ENCODE assay signal across 19 mouse cellular contexts in genomic region chr2:120414738-120415414, GRCm38 (mm10). TPM values are rescaled to one million over a fixed set of nuclear protein-coding genes. Genes with fewer than 3 reads are reported as not detected.
DNase-seq lines count a peak whose midpoint lies in the region; ATAC-seq and TF ChIP-seq lines count a peak whose summit lies in the region.
"Had no signal": no experiment of that assay in that cellular context is flagged by ENCODE, and none has a peak within 500 bp of the region (broad histone marks: within the 10 kb centered on the region; RNA-seq: fewer than 3 reads in every experiment).

No protein-coding gene starts in this region.

- H3K4me2 ChIP-seq in forebrain, embryonic 16.5 days (ENCODE audit: low read length) = no peak overlapping the region
- H3K4me2 ChIP-seq: heart, embryonic 13.5 days; hindbrain, embryonic 13.5 days; limb, embryonic 13.5 days; midbrain, embryonic 13.5 days had no signal

- WGBS in cerebellum, adult 2 months = 7% methylated on average over 1 of the region's 1 CpGs
- 42% methylated on average over 1 of the region's 1 CpGs for WGBS in forebrain, embryonic 16.5 days

- no peaks in the 10 kb centered on the region for H3K36me3 ChIP-seq in forebrain, embryonic 16.5 days (ENCODE audit: control insufficient read depth, insufficient read depth)
- H3K36me3 ChIP-seq: hindbrain, embryonic 13.5 days had no signal

- H3K27ac ChIP-seq in cerebellum, adult 2 months (ENCODE audit: insufficient read depth, low read length) = peak overlapping the region; percentile 15; the same call in 1 of the 2 replicates
- H3K27ac ChIP-seq in forebrain, embryonic 16.5 days (ENCODE audit: low read length) = peak overlapping the region; percentile 66
- H3K27ac ChIP-seq: heart, embryonic 13.5 days; hindbrain, embryonic 13.5 days; limb, embryonic 13.5 days; midbrain, embryonic 13.5 days had no signal

- no peak for TF ChIP-seq POLR2A in cerebellum, adult 2 months (IDR thresholded peaks at IDR 0.05; ENCODE audit: borderline replicate concordance, insufficient read depth, low read length)

- TF ChIP-seq CTCF in cerebellum, adult 2 months (IDR thresholded peaks at IDR 0.05; ENCODE audit: borderline replicate concordance, insufficient read depth, low read depth, low read length) = no peak

- H3K27me3 ChIP-seq in cerebellum, adult 2 months (ENCODE audit: control insufficient read depth, insufficient read depth, low read length) = no peaks in the 10 kb centered on the region
- H3K27me3 ChIP-seq in forebrain, embryonic 16.5 days (replicated peaks; ENCODE audit: control insufficient read depth, insufficient read depth, low read length) = no peaks in the 10 kb centered on the region
- H3K27me3 ChIP-seq: heart, embryonic 13.5 days; hindbrain, embryonic 13.5 days; limb, embryonic 13.5 days; midbrain, embryonic 13.5 days had no signal

- peak; percentile 34 for DNase-seq in layer of hippocampus, adult 11-12 months (ENCODE audit: low spot score)
- no peak for DNase-seq in layer of hippocampus, postnatal 25 days (ENCODE audit: extremely low spot score in 1 of 2, low spot score in 1 of 2)
- peak; percentile 28 to 84 for DNase-seq in cerebellum, adult 2 months
- DNase-seq in left cerebral cortex, adult 18-20 months (ENCODE audit: low spot score in 2 of 2) = peak; percentile 11 to 21
- DNase-seq in embryo, embryonic 9.5 days (ENCODE audit: extremely low spot score) = no peak
- no peak for DNase-seq in adrenal gland, postnatal 36 days
- DNase-seq: embryo, embryonic 11 days; gastrocnemius, postnatal 25 days; kidney, adult 11 months; kidney, postnatal 4 days; lung, postnatal 36 days; thymus, postnatal 36 days had no signal

- no peaks in the 10 kb centered on the region for H3K9me3 ChIP-seq in forebrain, embryonic 16.5 days (ENCODE audit: control insufficient read depth, low read length)
- H3K9me3 ChIP-seq: heart, embryonic 13.5 days; hindbrain, embryonic 13.5 days; limb, embryonic 13.5 days; midbrain, embryonic 13.5 days had no signal

- H3K9ac ChIP-seq in forebrain, embryonic 16.5 days (replicated peaks; ENCODE audit: low read depth, low read length) = no peak overlapping the region
- H3K9ac ChIP-seq: heart, embryonic 13.5 days; hindbrain, embryonic 13.5 days; limb, embryonic 13.5 days; midbrain, embryonic 13.5 days had no signal

- peaks cover 9% of the 10 kb centered on the region; the same call in 1 of the 2 replicates for H3K4me1 ChIP-seq in cerebellum, adult 2 months (ENCODE audit: control insufficient read depth, insufficient read depth, low read length)
- peaks cover 6% of the 10 kb centered on the region for H3K4me1 ChIP-seq in forebrain, embryonic 16.5 days (replicated peaks; ENCODE audit: control insufficient read depth, insufficient read depth, low read length)
- H3K4me1 ChIP-seq: heart, embryonic 13.5 days; hindbrain, embryonic 13.5 days; limb, embryonic 13.5 days; midbrain, embryonic 13.5 days had no signal

- peak; percentile 84 for ATAC-seq in forebrain, embryonic 16.5 days
- no peak for ATAC-seq in megakaryocyte progenitor cell, adult 5-6 weeks (replicated peaks; ENCODE audit: poor library complexity)
- ATAC-seq: midbrain, embryonic 13.5 days had no signal

- no peak overlapping the region for H3K4me3 ChIP-seq in cerebellum, adult 2 months (replicated peaks; ENCODE audit: insufficient read depth, low read depth, low read length)
- no peak overlapping the region for H3K4me3 ChIP-seq in forebrain, embryonic 16.5 days (replicated peaks; ENCODE audit: low read length)
- H3K4me3 ChIP-seq: heart, embryonic 13.5 days; hindbrain, embryonic 13.5 days; limb, embryonic 13.5 days; midbrain, embryonic 13.5 days had no signal

RNA-seq across cellular contexts. Expression of gene Tmem87a, which starts 11.0 kb away (rescaled TPM):
- 10 to 100 TPM; 39.0 to 42.4 TPM for total RNA-seq in layer of hippocampus, postnatal 25 days (2021)
- polyA plus RNA-seq in cerebellum, adult 2 months (2012; rRNA removed) = 22.7 and 24.4 TPM in 2 replicates
- polyA plus RNA-seq in forebrain, embryonic 16.5 days (2015; fragmentation: Nextera tagmentation; extraction: Ambion mirVana) = 6.0 and 7.2 TPM in 2 replicates
- total RNA-seq in left cerebral cortex, adult 18-20 months (2021) = 10 to 100 TPM; 40.5 to 43.3 TPM
- 29.7 and 31.0 TPM in 2 replicates for total RNA-seq in megakaryocyte progenitor cell, adult 5-6 weeks (2015)
- 63.3 and 70.2 TPM in 2 replicates for total RNA-seq in megakaryocyte progenitor cell, adult 5-6 weeks (2017)
- total RNA-seq in adrenal gland, postnatal 36 days (2021) = 10 to 100 TPM; 42.0 to 49.9 TPM

RNA-seq across cellular contexts. Expression of gene Ganc, which starts 11.2 kb away (rescaled TPM):
- total RNA-seq in layer of hippocampus, postnatal 25 days (2021) = 10 to 100 TPM; 13.0 to 14.6 TPM
- 12.8 and 13.6 TPM in 2 replicates for polyA plus RNA-seq in cerebellum, adult 2 months (2012; rRNA removed)
- polyA plus RNA-seq in forebrain, embryonic 16.5 days (2015; fragmentation: Nextera tagmentation; extraction: Ambion mirVana) = 7.0 and 8.3 TPM in 2 replicates
- total RNA-seq in left cerebral cortex, adult 18-20 months (2021) = 10 to 100 TPM; 12.4 to 14.1 TPM
- 17.4 and 21.8 TPM in 2 replicates for total RNA-seq in megakaryocyte progenitor cell, adult 5-6 weeks (2015)
- total RNA-seq in megakaryocyte progenitor cell, adult 5-6 weeks (2017) = 18.8 and 25.2 TPM in 2 replicates
- 10 to 100 TPM; 25.9 to 37.3 TPM for total RNA-seq in adrenal gland, postnatal 36 days (2021)

RNA-seq across cellular contexts. Expression of gene Capn3, which starts 40.9 kb away (rescaled TPM):
- total RNA-seq in layer of hippocampus, postnatal 25 days (2021) = 10 to 100 TPM; 13.6 to 17.0 TPM
- 1.4 and 1.7 TPM in 2 replicates for polyA plus RNA-seq in cerebellum, adult 2 months (2012; rRNA removed)
- 0.37 TPM in 2 replicates for polyA plus RNA-seq in forebrain, embryonic 16.5 days (2015; fragmentation: Nextera tagmentation; extraction: Ambion mirVana)
- total RNA-seq in left cerebral cortex, adult 18-20 months (2021) = 1 to 10 TPM; 4.2 TPM
- 0.95 and 2.2 TPM in 2 replicates for total RNA-seq in megakaryocyte progenitor cell, adult 5-6 weeks (2015)
- 0.68 and 1.2 TPM in 2 replicates for total RNA-seq in megakaryocyte progenitor cell, adult 5-6 weeks (2017)
- total RNA-seq in adrenal gland, postnatal 36 days (2021) = under 1 TPM in 1 of 2 experiments, not detected in 1; 0.56 TPM
- total RNA-seq: MEL had no signal

Comparison
In these comparisons a context has a peak if more than half of its experiments do, and no peak if none do; other contexts are left out.
1. DNase-seq: peak in layer of hippocampus, adult 11-12 months (single experiment), cerebellum, adult 2 months (2 of 2) and left cerebral cortex, adult 18-20 months (2 of 2); none in layer of hippocampus, postnatal 25 days (0 of 2), embryo, embryonic 9.5 days (single experiment) and adrenal gland, postnatal 36 days (0 of 2).